Mouse (Mus musculus) liver, adult 2 months (tissue): Measurements from ENCODE around the gene Pdxp. TPM values are rescaled to one million over a fixed set of nuclear protein-coding genes. Genes with fewer than 3 reads are reported as not detected.

Source experiments
- DNase-seq: peaks from one replicate; pipeline ENCODE4 v3.0.0-alpha.2; 2011; ENCODE audit warnings: low read depth, low spot score; ENCODE audit errors: extremely low read depth
- H3K27ac ChIP-seq: fragments of 200-500 bp; replicated peaks from 2 replicates; pipeline ENCODE4 v1.5.1; 2012; ENCODE audit warnings: low read depth, mild to moderate bottlenecking, control low read depth, inconsistent platforms, low read length; ENCODE audit not compliant: insufficient read depth
- H3K27me3 ChIP-seq: fragments of 200-500 bp; 2 replicates; pipeline ENCODE4 v1.6.1; 2012; ENCODE audit warnings: mild to moderate bottlenecking, moderate library complexity, low read length, inconsistent platforms; ENCODE audit not compliant: control insufficient read depth, insufficient read depth
- H3K36me3 ChIP-seq: fragments of 200-500 bp; 2 replicates; pipeline ENCODE4 v1.6.1; 2012; ENCODE audit warnings: low read length, inconsistent platforms; ENCODE audit not compliant: control insufficient read depth, insufficient read depth
- H3K4me1 ChIP-seq: fragments of 200-500 bp; 2 replicates; pipeline ENCODE4 v1.6.1; 2011; ENCODE audit warnings: low read length; ENCODE audit not compliant: control insufficient read depth, insufficient read depth
- H3K4me3 ChIP-seq: fragments of 200-500 bp; 2 replicates; pipeline ENCODE4 v1.5.1; 2011; ENCODE audit warnings: low read depth, mild to moderate bottlenecking, control low read depth, low read length, moderate library complexity; ENCODE audit not compliant: insufficient read depth
- H3K79me2 ChIP-seq: fragments of 200-500 bp; 2 replicates; pipeline ENCODE4 v1.6.1; 2012; ENCODE audit warnings: inconsistent platforms, mild to moderate bottlenecking, low read length, moderate library complexity; ENCODE audit not compliant: control insufficient read depth, insufficient read depth
- H3K9ac ChIP-seq: fragments of 200-500 bp; 2 replicates; pipeline ENCODE4 v1.6.1; 2012; ENCODE audit warnings: low read depth, mild to moderate bottlenecking, control low read depth, inconsistent platforms, low read length
- CTCF ChIP-seq: fragments of 200-500 bp; IDR thresholded peaks from 2 replicates; pipeline ENCODE4 v1.5.1; 2011; ENCODE audit warnings: low read depth, low read length, control low read depth
- POLR2A ChIP-seq: fragments of 200-500 bp; IDR thresholded peaks from 2 replicates; pipeline ENCODE4 v1.6.1; 2011; ENCODE audit warnings: low read length, control low read depth; ENCODE audit not compliant: insufficient read depth; ENCODE audit errors: extremely low read depth
- WGBS: fragments of 180-500 bp; shearing (Covaris S2); methylation state at CpG from one replicate; pipeline ENCODE4 v1.1.7; 2018; 5-methylcytosine and 5-hydroxymethylcytosine counted together
- polyA plus RNA-seq: library from polyadenylated mRNA; depleted of rRNA; stranded (reverse); fragments of >200 nt; gene quantifications from 2 replicates; pipeline ENCODE4 v1.2.3, GENCODE M21; 2012
- total RNA-seq: library from RNA; depleted of rRNA; stranded (reverse); fragments of >200 nt; gene quantifications from 2 replicates; pipeline ENCODE4 v1.2.3, GENCODE M21; 2014

Gene Pdxp
- total and polyA plus RNA-seq, 2 experiments: 0.37 to 0.62 TPM

- H3K9ac ChIP-seq: no peak overlapping the region
- H3K4me3 ChIP-seq: no peak overlapping the region
- no peak overlapping the region for H3K27ac ChIP-seq
- H3K4me1 ChIP-seq: peaks cover 12% of the 10 kb centered on the region
- no peak for DNase-seq
- H3K36me3 ChIP-seq: no peaks in the 10 kb centered on the region
- 96% methylated on average over 7 of the region's 7 CpGs for WGBS
- no peaks in the 10 kb centered on the region; the same call in 1 of the 2 replicates for H3K79me2 ChIP-seq
- TF ChIP-seq POLR2A (no peak), CTCF (no peak)
- no peaks in the 10 kb centered on the region for H3K27me3 ChIP-seq
Observed at GRCm38 (mm10) chr15:78930801-78931426, 17.2 kb downstream of the Pdxp start.

- Histone ChIP-seq H3K27ac (no peak overlapping the region), H3K27me3 (no peaks in the 10 kb centered on the region), H3K4me1 (peaks cover 6% of the 10 kb centered on the region), H3K9ac (no peak overlapping the region), H3K79me2 (no peaks in the 10 kb centered on the region; the same call in 1 of the 2 replicates), H3K36me3 (no peaks in the 10 kb centered on the region), H3K4me3 (no peak overlapping the region)
- WGBS: 12% methylated on average over 3 of the region's 3 CpGs
- peak; percentile 53 for DNase-seq
- no peak for TF ChIP-seq POLR2A
- TF ChIP-seq CTCF: peak; percentile 77
Observed at GRCm38 (mm10) chr15:78931577-78931976, 17.9 kb downstream of the Pdxp start.

- no peaks in the 10 kb centered on the region for H3K27me3 ChIP-seq
- H3K79me2 ChIP-seq: no peaks in the 10 kb centered on the region; the same call in 1 of the 2 replicates
- TF ChIP-seq CTCF (0 out of 2 replicates have a peak, but pooled peaks have one; percentile 3), POLR2A (0 out of 2 replicates have a peak, but pooled peaks have one; percentile 28)
- WGBS: 0% methylated on average over 42 of the region's 42 CpGs
- H3K4me1 ChIP-seq: peaks cover 4% of the 10 kb centered on the region; the same call in 1 of the 2 replicates
- peak within 1 kb of the TSS; percentile 92 for H3K4me3 ChIP-seq
- H3K36me3 ChIP-seq: no peaks in the 10 kb centered on the region
- H3K9ac ChIP-seq: peak within 1 kb of the TSS; percentile 78
- peak; percentile 84 for DNase-seq
- H3K27ac ChIP-seq: peak within 1 kb of the TSS; percentile 88
Observed at GRCm38 (mm10) chr15:78934784-78935320, 21.1 kb downstream of the Pdxp start, which contains the start of gene Nol12. Gene Nol12, plus strand, starts transcription at chr15:78934933.

- no peak overlapping the region for H3K9ac ChIP-seq
- 95% methylated on average over 12 of the region's 12 CpGs for WGBS
- H3K4me3 ChIP-seq: no peak overlapping the region
- TF ChIP-seq POLR2A (no peak), CTCF (no peak)
- H3K27me3 ChIP-seq: no peaks in the 10 kb centered on the region
- no peaks in the 10 kb centered on the region; the same call in 1 of the 2 replicates for H3K79me2 ChIP-seq
- no peak overlapping the region for H3K27ac ChIP-seq
- H3K4me1 ChIP-seq: peaks cover 4% of the 10 kb centered on the region; the same call in 1 of the 2 replicates
- no peaks in the 10 kb centered on the region for H3K36me3 ChIP-seq
- no peak for DNase-seq
Observed at GRCm38 (mm10) chr15:78936403-78936802, 22.7 kb downstream of the Pdxp start.

GRCm38 (mm10) chr15:78937311-78937710 is 23.6 kb downstream of the Pdxp start:
- H3K9ac ChIP-seq: no peak overlapping the region
- H3K27me3 ChIP-seq: no peaks in the 10 kb centered on the region
- WGBS: 93% methylated on average over 10 of the region's 10 CpGs
- no peak for DNase-seq
- H3K4me3 ChIP-seq: no peak overlapping the region
- no peaks in the 10 kb centered on the region for H3K36me3 ChIP-seq
- TF ChIP-seq CTCF (no peak), POLR2A (no peak)
- peaks cover 4% of the 10 kb centered on the region; the same call in 1 of the 2 replicates for H3K4me1 ChIP-seq
- no peaks in the 10 kb centered on the region; the same call in 1 of the 2 replicates for H3K79me2 ChIP-seq
- no peak overlapping the region for H3K27ac ChIP-seq
